Mouse (Mus musculus) limb, embryonic 15.5 days (tissue): ENCODE measurements around the gene Nploc4. TPM values are rescaled to one million over a fixed set of nuclear protein-coding genes. Genes with fewer than 3 reads are reported as not detected.

Experiments used
- ATAC-seq: fragments of 200-750 bp; cut with Nextera tagmentation; 2 replicates; pipeline ENCODE4 v1.8.0; 2017; ENCODE audit warnings: low read depth, moderate TSS enrichment; ENCODE audit not compliant: insufficient number of reproducible peaks, low FRiP score, low TSS enrichment
- H3K27ac ChIP-seq: fragments of 300-500 bp; sonication (generic); 2 replicates; pipeline ENCODE4 v1.5.1; 2015; ENCODE audit warnings: moderate library complexity, mild to moderate bottlenecking, inconsistent platforms
- H3K27me3 ChIP-seq: fragments of 300-500 bp; sonication (generic); 2 replicates; pipeline ENCODE4 v1.6.1; 2015; ENCODE audit warnings: inconsistent platforms
- H3K36me3 ChIP-seq: fragments of 300-500 bp; sonication (generic); 2 replicates; pipeline ENCODE4 v1.6.1; 2015; ENCODE audit warnings: inconsistent platforms
- H3K4me1 ChIP-seq: fragments of 300-500 bp; sonication (generic); 2 replicates; pipeline ENCODE4 v1.6.1; 2015; ENCODE audit warnings: inconsistent platforms
- H3K4me2 ChIP-seq: fragments of 300-500 bp; sonication (generic); 2 replicates; pipeline ENCODE4 v1.6.1; 2015; ENCODE audit warnings: mild to moderate bottlenecking, inconsistent platforms
- H3K4me3 ChIP-seq: fragments of 300-500 bp; sonication (generic); 2 replicates; pipeline ENCODE4 v1.5.1; 2015; ENCODE audit warnings: mild to moderate bottlenecking, inconsistent platforms
- H3K9ac ChIP-seq: fragments of 300-500 bp; sonication (generic); 2 replicates; pipeline ENCODE4 v1.6.1; 2015; ENCODE audit warnings: inconsistent platforms
- H3K9me3 ChIP-seq: fragments of 300-500 bp; sonication (generic); 2 replicates; pipeline ENCODE4 v1.6.1; 2016; ENCODE audit warnings: inconsistent platforms
- WGBS: fragments of 180-500 bp; shearing (Covaris S2); methylation state at CpG from one replicate; pipeline ENCODE4 v1.1.7; 2015; 5-methylcytosine and 5-hydroxymethylcytosine counted together
- polyA plus RNA-seq: library from polyadenylated mRNA; unstranded; fragments of >200 nt; fragmentation: Nextera tagmentation; extraction: Ambion mirVana; gene quantifications from 2 replicates; pipeline ENCODE4 v1.2.1, GENCODE M21; 2015

Gene Nploc4
- 28.8 and 30.8 TPM in 2 replicates for polyA plus RNA-seq

DNA sequence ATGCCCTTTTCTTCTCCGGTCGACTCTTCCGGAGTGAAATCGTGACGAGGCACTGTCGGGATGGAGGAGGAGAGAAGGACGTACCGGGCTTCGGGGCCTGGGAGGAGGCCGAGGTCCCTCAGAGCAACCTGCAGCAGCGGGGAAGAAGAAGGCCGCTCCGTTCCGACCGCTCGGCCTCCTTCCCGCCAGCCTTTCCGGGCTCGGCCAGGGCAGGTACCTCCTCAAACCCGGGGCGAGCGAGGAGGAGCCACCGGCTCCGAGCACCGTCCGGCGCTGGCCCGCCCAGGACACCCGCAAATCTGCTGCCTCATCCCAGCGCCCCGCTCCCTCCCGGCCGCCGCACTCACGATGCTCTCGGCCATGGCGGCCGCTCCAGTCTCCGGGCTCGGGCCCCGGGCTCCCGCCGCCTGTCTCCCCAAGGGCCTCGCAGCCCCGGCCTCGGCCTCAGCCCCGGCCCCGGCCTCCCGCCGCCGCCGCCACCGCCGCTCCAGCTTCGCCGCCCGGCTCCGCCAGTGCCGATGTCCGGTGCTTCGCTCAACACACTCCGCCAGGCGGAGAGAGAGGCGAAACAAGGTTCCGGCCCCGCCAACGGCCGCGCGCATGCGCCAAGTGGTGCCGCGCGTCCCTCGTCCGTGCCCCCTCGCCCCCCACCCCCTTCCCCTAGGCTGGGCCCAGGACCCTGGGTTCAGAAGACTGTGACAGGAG, at the start of gene Nploc4:
TSS of gene Nploc4 (minus strand) at position 557 of the 705 bp plus-strand sequence.
- peak within 1 kb of the TSS; percentile 99 for H3K4me3 ChIP-seq
- H3K27me3 ChIP-seq = no peaks in the 10 kb centered on the region
- H3K9ac ChIP-seq = peak within 1 kb of the TSS; percentile 97
- peak within 1 kb of the TSS; percentile 64 for H3K4me2 ChIP-seq
- H3K4me1 ChIP-seq = peaks cover 12% of the 10 kb centered on the region
- under 1% methylated on average over 72 of the region's 77 CpGs for WGBS
- H3K36me3 ChIP-seq = peaks cover 24% of the 10 kb centered on the region
- peak within 1 kb of the TSS; percentile 82 for H3K27ac ChIP-seq
- no peaks in the 10 kb centered on the region for H3K9me3 ChIP-seq
- peak; percentile 89 for ATAC-seq

- peak overlapping the region; percentile 71 for H3K4me2 ChIP-seq
- H3K9me3 ChIP-seq = no peaks in the 10 kb centered on the region
- peak overlapping the region; percentile 93 for H3K9ac ChIP-seq
- peaks cover 58% of the 10 kb centered on the region for H3K36me3 ChIP-seq
- H3K27ac ChIP-seq = 0 out of 2 replicates have a peak overlapping the region, but pooled peaks have one; percentile 84
- ATAC-seq = no peak
- peaks cover 23% of the 10 kb centered on the region for H3K4me1 ChIP-seq
- H3K4me3 ChIP-seq = peak overlapping the region; percentile 80
- 8% methylated on average over 10 of the region's 10 CpGs for WGBS
- H3K27me3 ChIP-seq = no peaks in the 10 kb centered on the region
Observed at GRCm38 (mm10) chr11:120485251-120485650, 47.7 kb upstream of the Nploc4 start.

DNA sequence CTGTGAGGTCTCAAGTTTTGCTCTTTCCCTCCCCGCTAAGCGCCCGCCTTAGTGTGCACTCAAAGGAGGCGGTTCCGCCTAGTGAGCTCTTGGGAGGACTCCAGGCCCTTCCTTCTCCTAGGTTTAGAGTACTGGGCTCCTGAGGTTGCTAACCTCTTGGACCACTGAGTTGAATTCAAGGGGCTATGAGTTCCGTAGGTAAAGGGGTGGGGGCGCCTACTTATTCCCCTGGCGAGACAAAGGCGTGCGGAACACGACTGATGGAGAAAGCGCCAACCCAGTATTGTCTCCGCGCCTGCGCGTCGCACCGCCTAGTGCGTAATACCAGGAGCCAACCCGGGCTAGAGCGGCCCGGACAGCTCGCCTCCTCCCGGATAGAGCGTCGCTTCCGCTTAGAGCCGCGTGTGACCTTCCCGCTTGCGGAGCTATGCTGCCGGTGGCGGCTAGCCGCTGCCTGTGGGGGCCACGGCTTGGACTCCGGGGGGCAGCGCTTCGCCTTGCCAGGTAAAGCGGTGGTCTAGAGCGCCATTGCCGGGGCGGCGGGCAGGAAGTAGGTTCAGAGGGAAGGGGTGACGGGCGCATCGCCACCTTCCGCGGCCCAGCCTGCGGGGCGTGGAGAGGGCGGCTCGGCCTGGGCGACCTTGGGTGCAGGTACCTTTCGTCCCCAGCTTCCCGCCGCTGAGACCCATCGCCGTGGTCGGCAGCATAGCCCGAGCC, 46.9 kb upstream of the Nploc4 start, which contains the start of gene Mrpl12:
TSS of gene Mrpl12 (plus strand) at position 349 of the 717 bp plus-strand sequence.
- H3K4me1 ChIP-seq = peaks cover 19% of the 10 kb centered on the region
- H3K4me3 ChIP-seq = peak within 1 kb of the TSS; percentile 80
- peak within 1 kb of the TSS; percentile 71 for H3K4me2 ChIP-seq
- peak within 1 kb of the TSS; percentile 84 for H3K27ac ChIP-seq
- peak; percentile 91 for ATAC-seq
- peak within 1 kb of the TSS; percentile 93 for H3K9ac ChIP-seq
- H3K36me3 ChIP-seq = peaks cover 65% of the 10 kb centered on the region
- WGBS = under 1% methylated on average over 60 of the region's 60 CpGs
- no peaks in the 10 kb centered on the region for H3K9me3 ChIP-seq
- H3K27me3 ChIP-seq = no peaks in the 10 kb centered on the region

DNA sequence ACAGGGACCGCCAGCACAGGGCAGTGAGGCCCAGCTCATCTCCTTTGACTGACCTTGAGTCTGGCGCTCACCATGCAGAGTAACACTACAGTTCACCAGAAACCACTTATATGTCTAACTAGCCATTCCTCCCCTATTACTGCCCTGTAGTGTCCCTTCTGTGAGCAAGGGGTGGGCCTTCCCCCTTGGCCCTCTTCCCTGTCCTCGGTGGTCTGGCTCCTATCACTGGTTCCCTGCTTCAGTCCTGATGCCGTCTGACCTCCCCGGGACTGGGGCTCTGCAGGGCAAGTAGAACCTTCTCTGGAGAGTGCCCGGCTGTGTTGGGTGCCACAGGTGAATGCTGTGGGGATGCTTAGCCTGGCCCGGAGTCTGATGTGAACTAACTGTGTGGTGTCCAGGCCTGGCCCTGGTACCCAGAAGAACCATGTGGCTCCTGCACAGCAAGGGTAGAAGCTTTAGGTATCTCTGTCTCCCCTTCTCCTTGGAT, 46.0 kb upstream of the Nploc4 start:
- 0 out of 2 replicates have a peak overlapping the region, but pooled peaks have one; percentile 45 for H3K9ac ChIP-seq
- H3K4me1 ChIP-seq = peaks cover 17% of the 10 kb centered on the region
- H3K4me3 ChIP-seq = peak overlapping the region; percentile 80
- H3K4me2 ChIP-seq = peak overlapping the region; percentile 71; the same call in 1 of the 2 replicates
- peak overlapping the region; percentile 84; the same call in 1 of the 2 replicates for H3K27ac ChIP-seq
- H3K9me3 ChIP-seq = no peaks in the 10 kb centered on the region
- peaks cover 67% of the 10 kb centered on the region for H3K36me3 ChIP-seq
- WGBS = 86% methylated on average over 7 of the region's 7 CpGs
- no peaks in the 10 kb centered on the region for H3K27me3 ChIP-seq
- no peak for ATAC-seq

GRCm38 (mm10) chr11:120472052-120472451, 34.5 kb upstream of the Nploc4 start:
- WGBS = 95% methylated on average over 6 of the region's 6 CpGs

GRCm38 (mm10) chr11:120467736-120468092, 30.2 kb upstream of the Nploc4 start:
- H3K4me2 ChIP-seq = peak overlapping the region; percentile 80
- H3K9me3 ChIP-seq = no peaks in the 10 kb centered on the region
- H3K27ac ChIP-seq = peak overlapping the region; percentile 47; the same call in 1 of the 2 replicates
- H3K36me3 ChIP-seq = peaks cover 63% of the 10 kb centered on the region
- ATAC-seq = peak; percentile 31
- WGBS = under 1% methylated on average over 33 of the region's 33 CpGs
- peak overlapping the region; percentile 100 for H3K4me3 ChIP-seq
- H3K27me3 ChIP-seq = no peaks in the 10 kb centered on the region
- peak overlapping the region; percentile 94 for H3K9ac ChIP-seq
- H3K4me1 ChIP-seq = peaks cover 25% of the 10 kb centered on the region

More at GRCm38 (mm10) chr11:120472052-120472451, 34.5 kb upstream of the Nploc4 start:
- Histone ChIP-seq H3K9me3 (no peaks in the 10 kb centered on the region), H3K4me3 (no peak overlapping the region), H3K4me2 (no peak overlapping the region), H3K4me1 (peaks cover 10% of the 10 kb centered on the region), H3K36me3 (peaks cover 76% of the 10 kb centered on the region), H3K9ac (no peak overlapping the region), H3K27me3 (no peaks in the 10 kb centered on the region), H3K27ac (no peak overlapping the region)
- ATAC-seq = no peak

- peaks cover 25% of the 10 kb centered on the region for H3K4me1 ChIP-seq
- H3K27ac ChIP-seq = peak within 1 kb of the TSS; percentile 83
- peak within 1 kb of the TSS; percentile 100 for H3K4me3 ChIP-seq
- peak within 1 kb of the TSS; percentile 94 for H3K9ac ChIP-seq
- no peaks in the 10 kb centered on the region for H3K9me3 ChIP-seq
- peak within 1 kb of the TSS; percentile 89 for H3K4me2 ChIP-seq
- peaks cover 62% of the 10 kb centered on the region for H3K36me3 ChIP-seq
- under 1% methylated on average over 51 of the region's 54 CpGs for WGBS
- no peaks in the 10 kb centered on the region for H3K27me3 ChIP-seq
- peak; percentile 99 for ATAC-seq
Observed at GRCm38 (mm10) chr11:120467051-120467735, 29.7 kb upstream of the Nploc4 start, which contains the start of gene Arl16. Gene Arl16 (minus strand): TSS chr11:120467607.

DNA sequence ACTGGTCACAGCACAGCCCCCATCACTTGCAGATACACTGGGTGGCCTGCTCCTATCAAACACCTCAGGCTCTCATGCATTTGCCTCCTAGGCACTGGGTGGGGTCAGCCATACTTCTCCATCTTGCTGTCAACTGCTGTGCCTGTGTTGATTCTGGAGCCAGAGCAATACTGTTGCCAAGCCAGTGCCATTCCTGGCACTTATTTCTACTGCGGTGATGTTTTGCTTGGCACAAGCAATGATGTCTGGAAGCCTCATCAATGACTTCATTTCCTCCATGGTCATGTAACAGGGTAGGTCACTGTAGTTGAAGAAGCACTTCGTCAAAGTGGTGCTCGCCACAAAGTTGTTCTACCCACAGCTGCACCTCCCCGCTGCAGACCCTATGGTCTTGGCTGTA, 28.0 kb upstream of the Nploc4 start:
- no peaks in the 10 kb centered on the region for H3K27me3 ChIP-seq
- peaks cover 61% of the 10 kb centered on the region for H3K36me3 ChIP-seq
- peak overlapping the region; percentile 100; the same call in 1 of the 2 replicates for H3K4me3 ChIP-seq
- H3K9ac ChIP-seq = no peak overlapping the region
- ATAC-seq = no peak
- H3K9me3 ChIP-seq = no peaks in the 10 kb centered on the region
- no peak overlapping the region for H3K27ac ChIP-seq
- 75% methylated on average over 4 of the region's 4 CpGs for whole genome bisulfite sequencing
- peaks cover 25% of the 10 kb centered on the region for H3K4me1 ChIP-seq
- H3K4me2 ChIP-seq = 0 out of 2 replicates have a peak overlapping the region, but pooled peaks have one; percentile 89

GRCm38 (mm10) chr11:120464365-120464764, 26.9 kb upstream of the Nploc4 start:
- WGBS = 81% methylated on average over 5 of the region's 5 CpGs
- Histone ChIP-seq H3K4me3 (no peak overlapping the region), H3K4me2 (no peak overlapping the region), H3K9ac (no peak overlapping the region), H3K27me3 (no peaks in the 10 kb centered on the region), H3K4me1 (peaks cover 28% of the 10 kb centered on the region), H3K36me3 (peaks cover 56% of the 10 kb centered on the region), H3K27ac (no peak overlapping the region), H3K9me3 (no peaks in the 10 kb centered on the region)
- ATAC-seq = no peak

DNA sequence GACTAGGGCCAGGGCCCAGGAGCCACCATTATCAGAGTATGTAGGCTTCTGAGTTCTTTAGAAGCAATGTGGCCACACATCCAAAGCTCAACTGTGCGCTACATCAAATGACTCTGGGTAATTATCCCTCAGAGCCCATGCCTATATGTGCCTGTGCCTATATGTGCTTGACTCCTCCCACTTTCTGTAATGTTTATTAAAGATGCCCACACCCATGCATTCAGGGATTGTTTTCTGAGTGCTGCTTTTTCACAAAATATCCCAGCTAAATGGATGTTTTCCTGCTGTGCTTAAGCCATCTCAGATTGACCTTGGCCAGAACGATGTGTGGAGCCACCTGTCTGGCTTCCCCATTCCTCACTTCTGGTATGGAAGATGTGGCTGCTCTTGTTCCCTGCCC, 26.0 kb upstream of the Nploc4 start:
- H3K4me3 ChIP-seq = no peak overlapping the region
- peaks cover 52% of the 10 kb centered on the region for H3K36me3 ChIP-seq
- WGBS = 85% methylated on average over 2 of the region's 2 CpGs
- H3K27ac ChIP-seq = no peak overlapping the region
- no peak overlapping the region for H3K9ac ChIP-seq
- peaks cover 33% of the 10 kb centered on the region for H3K4me1 ChIP-seq
- H3K27me3 ChIP-seq = no peaks in the 10 kb centered on the region
- ATAC-seq = no peak
- no peak overlapping the region for H3K4me2 ChIP-seq
- H3K9me3 ChIP-seq = no peaks in the 10 kb centered on the region

- Histone ChIP-seq H3K27ac (no peak overlapping the region), H3K9me3 (no peaks in the 10 kb centered on the region), H3K4me3 (peak overlapping the region; percentile 76), H3K4me2 (peak overlapping the region; percentile 76), H3K27me3 (no peaks in the 10 kb centered on the region), H3K36me3 (peaks cover 43% of the 10 kb centered on the region), H3K9ac (peak overlapping the region; percentile 95; the same call in 1 of the 2 replicates), H3K4me1 (peaks cover 20% of the 10 kb centered on the region)
- WGBS = 62% methylated on average over 6 of the region's 6 CpGs
- no peak for ATAC-seq
Observed at GRCm38 (mm10) chr11:120458847-120459597, 21.5 kb upstream of the Nploc4 start.
